Mouse (Mus musculus) frontal cortex, postnatal 10 days (tissue): ENCODE results near the gene Aph1b.

ENCODE experiments used
- DNase-seq, 2 experiments: peaks; one replicate each; pipeline ENCODE4 v3.0.0; 2022; ENCODE audit warnings: low spot score in 2 of 2, mixed read lengths in 1 of 2

Aph1b gene

DNA sequence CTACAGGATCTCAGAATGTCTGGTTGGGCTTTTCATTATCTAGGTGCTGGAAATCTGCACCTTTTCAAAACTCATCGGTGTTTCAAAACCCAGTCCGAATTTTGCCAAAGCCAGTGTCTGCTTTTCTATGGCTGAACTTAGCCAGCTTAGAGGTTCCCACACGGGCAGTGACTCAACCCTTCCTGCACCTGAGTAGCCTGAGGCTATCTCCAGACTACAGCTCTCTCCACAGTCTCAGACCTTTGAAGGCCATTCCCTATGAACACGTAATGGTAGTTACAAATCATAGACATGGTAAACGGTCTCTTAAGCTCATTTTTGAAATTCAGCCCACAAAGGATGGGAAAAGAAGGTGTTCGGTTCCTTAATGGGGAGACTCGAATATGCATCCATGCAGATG lies 55.8 kb downstream of the Aph1b start:
- no peak for DNase-seq

DNA sequence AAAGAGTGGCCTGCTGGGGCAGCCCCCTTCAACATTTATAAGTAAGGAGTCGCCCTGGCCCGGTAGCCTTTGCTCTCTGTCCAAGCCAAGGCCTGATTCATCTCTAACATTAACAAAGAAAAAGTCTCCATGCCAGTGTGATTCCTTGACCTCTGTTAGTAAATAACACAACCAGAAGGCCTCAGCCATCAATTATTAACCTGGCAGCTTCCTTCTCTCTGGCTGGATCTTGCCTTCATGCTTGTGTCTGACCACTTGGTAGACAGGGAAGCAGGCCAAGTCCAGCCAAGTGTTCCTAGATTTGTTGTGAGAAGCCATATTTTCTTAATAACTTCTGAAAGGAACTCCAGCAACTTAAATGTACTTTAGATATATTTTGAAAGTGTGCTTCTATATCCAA lies 58.7 kb downstream of the Aph1b start:
- DNase-seq: no peak

DNA sequence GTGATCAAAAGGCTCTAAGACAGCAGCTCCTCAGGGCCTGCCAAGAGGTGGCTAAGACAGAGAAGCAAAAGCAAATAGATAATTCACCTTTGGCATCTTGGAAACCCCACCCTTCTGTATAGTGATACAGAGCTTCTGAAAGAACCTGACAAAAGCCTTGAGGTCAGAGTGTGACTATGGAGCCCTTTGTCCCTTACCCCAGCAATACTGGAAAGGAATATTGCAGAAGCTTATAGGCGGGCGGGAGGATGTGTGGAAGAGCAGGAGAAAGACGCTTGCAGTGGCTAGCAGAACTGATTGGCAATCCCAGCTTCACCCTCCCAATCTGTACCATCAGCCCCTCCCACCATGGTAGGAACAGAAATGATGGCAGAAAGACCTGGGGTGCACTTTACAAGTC lies 59.3 kb downstream of the Aph1b start:
- DNase-seq: no peak

- DNase-seq: no peak
Observed at GRCm38 (mm10) chr9:66735122-66735521, 60.2 kb downstream of the Aph1b start.

DNA sequence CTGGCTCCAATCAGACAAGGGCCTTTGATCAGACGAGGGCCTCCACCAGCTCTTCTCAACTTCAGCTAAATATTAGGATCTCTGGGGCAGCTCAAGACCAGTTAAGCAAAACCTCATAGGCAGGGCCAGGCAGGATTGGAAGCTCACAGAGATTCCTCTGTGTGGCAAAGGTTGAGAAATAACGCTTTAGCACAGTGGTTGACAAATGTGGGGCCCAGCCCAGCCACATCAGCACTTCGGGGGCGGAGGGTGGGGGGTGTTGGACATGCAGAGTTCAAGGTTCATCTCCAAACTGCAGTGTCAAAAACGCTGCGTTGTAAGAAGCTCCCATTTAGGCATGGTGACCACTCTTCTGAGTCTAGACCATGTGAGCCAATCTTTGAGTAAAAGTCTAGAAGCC lies 60.7 kb downstream of the Aph1b start:
- no peak for DNase-seq

- DNase-seq: peak; percentile 32 to 51
Observed at GRCm38 (mm10) chr9:66732791-66733691, 62.2 kb downstream of the Aph1b start.

GRCm38 (mm10) chr9:66731284-66731683 lies 64.0 kb downstream of the Aph1b start:
- DNase-seq: no peak

DNA sequence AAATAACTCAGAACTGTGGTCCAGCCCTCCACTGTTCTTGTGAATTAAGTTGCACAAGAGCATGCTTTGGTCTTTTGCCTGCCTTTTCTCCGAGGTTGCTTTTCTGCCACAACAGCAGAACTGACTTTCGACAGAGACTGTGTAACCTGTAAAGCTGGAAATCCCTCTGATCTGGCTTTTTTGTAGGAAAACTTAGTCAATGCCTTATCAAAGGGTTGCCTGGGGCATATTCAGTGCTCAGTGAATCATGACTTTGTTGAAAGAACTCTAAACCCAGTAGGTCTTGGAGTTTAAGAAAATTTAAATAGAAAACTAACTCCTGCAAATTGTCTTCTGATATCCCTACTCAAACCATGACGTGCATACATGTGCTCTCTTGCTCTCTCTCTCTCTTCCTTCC lies 64.7 kb downstream of the Aph1b start:
- no peak for DNase-seq

DNA sequence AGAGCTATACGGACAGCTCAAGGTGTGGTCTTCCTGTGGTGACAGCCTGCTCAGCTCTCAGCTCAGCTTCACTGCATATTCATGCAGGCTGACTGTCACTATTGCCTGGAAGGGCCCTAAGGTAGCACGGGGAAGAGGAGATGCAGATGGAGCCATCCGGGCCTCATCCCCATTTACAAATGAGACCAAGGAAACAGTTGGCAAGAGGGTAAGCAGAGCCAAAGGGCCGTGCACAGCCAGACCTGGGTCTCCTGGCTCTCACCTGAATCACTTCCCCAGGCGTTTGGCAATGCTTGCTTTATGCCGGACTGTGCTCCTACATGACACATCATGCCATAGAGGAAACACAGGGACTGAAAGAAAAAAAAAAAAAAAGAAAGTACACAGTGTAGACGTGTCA lies 68.0 kb downstream of the Aph1b start:
- no peak for DNase-seq

DNA sequence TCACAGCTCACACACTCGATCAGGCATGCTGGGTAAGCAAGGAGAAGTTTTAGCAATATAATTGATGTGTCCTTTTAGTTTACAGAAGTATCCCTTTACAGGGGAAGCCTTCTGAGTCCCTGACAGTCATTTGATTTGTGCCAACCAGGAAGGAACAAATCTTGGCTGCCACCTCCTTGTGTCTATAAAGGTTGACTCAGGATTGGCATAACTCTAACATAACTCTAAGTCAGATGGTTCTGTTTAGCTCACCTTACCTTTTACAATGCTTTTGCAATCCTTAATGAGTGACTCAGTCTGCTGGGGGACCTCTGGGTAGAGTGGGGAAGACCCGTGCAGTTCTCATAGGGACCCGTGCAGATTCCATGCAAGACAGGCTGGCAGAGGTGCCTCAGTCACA lies 69.7 kb downstream of the Aph1b start:
- no peak for DNase-seq
